In genomic region chr17:5377930-5378310, GRCm38 (mm10) we compare ENCODE assay signal across 8 mouse cellular contexts. TPM values are rescaled to one million over a fixed set of nuclear protein-coding genes. Genes with fewer than 3 reads are reported as not detected.
A peak's percentile ranks its signal among the peaks of the same experiment; 100 is the strongest.
DNase-seq lines count a peak whose midpoint lies in the region; ATAC-seq lines count a peak whose summit lies in the region.

No protein-coding gene starts in this region.

- H3K27ac ChIP-seq in forebrain, embryonic 14.5 days (ENCODE audit: low read depth, low read length): no peak overlapping the region
- no peak overlapping the region for H3K27ac ChIP-seq in forebrain, embryonic 12.5 days
- no peak overlapping the region for H3K27ac ChIP-seq in embryonic facial prominence, embryonic 10.5 days (replicated peaks)
- no peak overlapping the region for H3K27ac ChIP-seq in intestine, embryonic 16.5 days (ENCODE audit: low read length)

- WGBS in forebrain, embryonic 14.5 days: 33% methylated on average over 7 of the region's 7 CpGs
- WGBS in forebrain, embryonic 12.5 days: 32% methylated on average over 7 of the region's 7 CpGs
- 34% methylated on average over 7 of the region's 7 CpGs for WGBS in embryonic facial prominence, embryonic 10.5 days
- 35% methylated on average over 7 of the region's 7 CpGs for WGBS in intestine, embryonic 16.5 days

- no peak overlapping the region for H3K9ac ChIP-seq in forebrain, embryonic 14.5 days (ENCODE audit: low read length)
- no peak overlapping the region for H3K9ac ChIP-seq in forebrain, embryonic 12.5 days
- no peak overlapping the region for H3K9ac ChIP-seq in intestine, embryonic 16.5 days (ENCODE audit: low read depth, low read length)

- H3K4me3 ChIP-seq in forebrain, embryonic 14.5 days (ENCODE audit: low read depth, low read length): no peak overlapping the region
- no peak overlapping the region for H3K4me3 ChIP-seq in forebrain, embryonic 12.5 days (replicated peaks)
- no peak overlapping the region for H3K4me3 ChIP-seq in embryonic facial prominence, embryonic 10.5 days
- H3K4me3 ChIP-seq in intestine, embryonic 16.5 days (ENCODE audit: low read length): no peak overlapping the region

- ATAC-seq in forebrain, embryonic 14.5 days: peak; percentile 34; the same call in 1 of the 2 replicates
- ATAC-seq in forebrain, embryonic 12.5 days (ENCODE audit: low FRiP score): no peak
- no peak for ATAC-seq in intestine, embryonic 16.5 days

- H3K4me2 ChIP-seq in forebrain, embryonic 14.5 days (ENCODE audit: low read length): peak overlapping the region; percentile 9; the same call in 1 of the 2 replicates
- no peak overlapping the region for H3K4me2 ChIP-seq in forebrain, embryonic 12.5 days
- H3K4me2 ChIP-seq in intestine, embryonic 16.5 days (ENCODE audit: low read depth, low read length): no peak overlapping the region

- DNase-seq in forebrain, embryonic 14.5 days (ENCODE audit: low spot score): no peak
- peak; percentile 61 to 67 for DNase-seq in B cell, adult 2 months
- peak; percentile 36 for DNase-seq in embryonic facial prominence, embryonic 10.5 days (ENCODE audit: low spot score)
- peak; percentile 85 for DNase-seq in liver
- peak; percentile 56 for DNase-seq in thymus, postnatal 36 days
- DNase-seq in frontal cortex, postnatal 36 days (ENCODE audit: low spot score in 2 of 2): no peak

- no peaks in the 10 kb centered on the region for H3K36me3 ChIP-seq in forebrain, embryonic 14.5 days (ENCODE audit: control insufficient read depth, insufficient read depth, low read length)
- no peaks in the 10 kb centered on the region for H3K36me3 ChIP-seq in forebrain, embryonic 12.5 days (replicated peaks)
- H3K36me3 ChIP-seq in embryonic facial prominence, embryonic 10.5 days (replicated peaks): no peaks in the 10 kb centered on the region
- H3K36me3 ChIP-seq in intestine, embryonic 16.5 days (ENCODE audit: control insufficient read depth, insufficient read depth, low read length): no peaks in the 10 kb centered on the region

- peaks cover 10% of the 10 kb centered on the region; the same call in 1 of the 2 replicates for H3K4me1 ChIP-seq in forebrain, embryonic 14.5 days (ENCODE audit: control insufficient read depth, insufficient read depth, low read length)
- H3K4me1 ChIP-seq in forebrain, embryonic 12.5 days: peaks cover 11% of the 10 kb centered on the region
- H3K4me1 ChIP-seq in embryonic facial prominence, embryonic 10.5 days: peaks cover 4% of the 10 kb centered on the region; the same call in 1 of the 2 replicates
- H3K4me1 ChIP-seq in intestine, embryonic 16.5 days (ENCODE audit: control insufficient read depth, insufficient read depth, low read length): no peaks in the 10 kb centered on the region

- no peaks in the 10 kb centered on the region for H3K27me3 ChIP-seq in forebrain, embryonic 14.5 days (replicated peaks; ENCODE audit: control insufficient read depth, insufficient read depth, low read length)
- no peaks in the 10 kb centered on the region for H3K27me3 ChIP-seq in forebrain, embryonic 12.5 days
- peaks cover 6% of the 10 kb centered on the region; the same call in 1 of the 2 replicates for H3K27me3 ChIP-seq in embryonic facial prominence, embryonic 10.5 days (replicated peaks; ENCODE audit: low read depth, poor library complexity, severe bottlenecking)
- no peaks in the 10 kb centered on the region for H3K27me3 ChIP-seq in intestine, embryonic 16.5 days (replicated peaks; ENCODE audit: control insufficient read depth, insufficient read depth, low read length)

- H3K9me3 ChIP-seq in forebrain, embryonic 14.5 days (replicated peaks; ENCODE audit: control insufficient read depth, low read length): no peaks in the 10 kb centered on the region
- no peaks in the 10 kb centered on the region for H3K9me3 ChIP-seq in forebrain, embryonic 12.5 days
- no peaks in the 10 kb centered on the region for H3K9me3 ChIP-seq in embryonic facial prominence, embryonic 10.5 days
- H3K9me3 ChIP-seq in intestine, embryonic 16.5 days (ENCODE audit: control insufficient read depth, low read length): no peaks in the 10 kb centered on the region

RNA-seq across cellular contexts. Expression of gene Ldhal6b, which starts 40.6 kb away (rescaled TPM):
- polyA plus RNA-seq in forebrain, embryonic 14.5 days (2014; fragmentation: Nextera tagmentation; extraction: Ambion mirVana): not detected in 2 replicates
- polyA plus RNA-seq in forebrain, embryonic 12.5 days (2016; fragmentation: Nextera tagmentation; extraction: Ambion mirVana): 0.13 TPM in 1 of 2 replicates, not detected in the other
- not detected in 2 replicates for polyA plus RNA-seq in embryonic facial prominence, embryonic 10.5 days (2016; fragmentation: Nextera tagmentation; extraction: Ambion mirVana)
- polyA plus RNA-seq in intestine, embryonic 16.5 days (2015; fragmentation: Nextera tagmentation; extraction: Ambion mirVana): 0.11 TPM in 1 of 2 replicates, not detected in the other

Comparison
In these comparisons a context has a peak if more than half of its experiments do, and no peak if none do; other contexts are left out.
1. DNase-seq: peak in B cell, adult 2 months (2 of 2), embryonic facial prominence, embryonic 10.5 days (single experiment), liver (single experiment) and thymus, postnatal 36 days (2 of 2); none in forebrain, embryonic 14.5 days (single experiment) and frontal cortex, postnatal 36 days (0 of 2).